Mouse (Mus musculus) thymus, postnatal 25 days (tissue): ENCODE measurements at regions not wholly inside any gene's neighbourhood (a gene's known extent, or its start where the extent isn't known, plus 50 kb on each side); places are given as distances from the start of the nearest gene placed in this dataset.
"Not testable (repeated sequence)": the region's sequence is repeated elsewhere in the genome, so short reads cannot be mapped to it uniquely, and the experiment has no call there.

Source experiments
- DNase-seq: peaks from one replicate; pipeline ENCODE4 v3.0.0; 2022

DNA sequence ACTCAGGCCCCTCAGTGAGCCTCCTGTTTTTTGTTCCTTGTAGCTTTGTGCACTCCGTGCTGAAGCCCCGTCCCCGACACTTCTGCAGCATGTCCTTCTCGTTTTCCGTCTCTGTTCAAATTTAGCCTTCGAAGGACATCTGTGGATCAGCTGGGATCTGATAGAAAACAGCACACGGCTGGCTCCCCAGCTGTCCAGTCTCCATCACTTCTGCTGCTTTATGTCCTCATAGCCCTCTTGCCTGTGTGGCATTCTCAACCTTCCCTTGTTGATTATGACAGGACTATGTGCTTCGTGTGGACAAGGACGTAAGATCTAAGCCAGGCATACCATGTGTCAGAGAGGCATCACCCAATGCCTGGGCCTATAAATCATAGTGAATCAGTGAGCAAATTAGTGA lies 247.1 kb upstream of the Myo3a start:
- no peak for DNase-seq

DNA sequence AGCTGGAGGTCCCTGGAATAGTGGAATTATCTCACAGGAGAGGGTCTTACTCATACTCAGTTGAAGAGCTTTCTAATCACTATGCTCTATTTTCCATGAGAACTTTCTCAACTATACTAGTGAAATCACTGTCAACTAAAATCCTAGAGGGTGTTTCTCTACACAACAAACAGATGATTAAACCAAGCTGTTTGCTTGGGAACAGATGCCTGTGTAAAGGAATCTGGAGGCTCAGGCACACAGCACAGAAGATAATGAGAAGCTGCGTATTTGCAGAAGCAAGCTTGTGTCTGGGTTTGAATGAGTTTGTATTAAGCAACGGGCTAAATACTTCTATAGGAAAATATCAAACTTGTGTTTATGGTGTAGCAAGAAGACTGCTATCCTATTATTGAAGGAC lies 202.9 kb upstream of the Myo3a start:
- DNase-seq, result no peak

DNA sequence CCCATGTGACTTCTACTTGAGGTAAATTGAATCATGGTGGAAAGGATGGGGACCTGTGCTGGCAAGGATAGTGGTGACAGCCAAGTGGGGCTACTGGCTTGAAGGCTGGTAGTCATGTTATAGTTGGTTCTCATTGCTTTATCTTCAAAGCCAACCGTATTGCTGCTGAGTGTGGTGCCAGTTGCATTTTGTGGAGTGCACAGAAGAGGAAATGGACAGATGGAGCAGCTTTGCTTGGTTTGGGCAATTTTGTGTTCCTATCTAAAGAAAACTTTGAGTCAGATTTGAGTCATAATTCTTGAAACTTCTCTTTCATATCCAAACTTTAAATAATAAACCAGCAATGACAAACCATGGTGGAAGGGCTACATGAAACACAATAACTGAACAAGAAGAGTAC lies 200.5 kb upstream of the Myo3a start:
- DNase-seq, result no peak

DNA sequence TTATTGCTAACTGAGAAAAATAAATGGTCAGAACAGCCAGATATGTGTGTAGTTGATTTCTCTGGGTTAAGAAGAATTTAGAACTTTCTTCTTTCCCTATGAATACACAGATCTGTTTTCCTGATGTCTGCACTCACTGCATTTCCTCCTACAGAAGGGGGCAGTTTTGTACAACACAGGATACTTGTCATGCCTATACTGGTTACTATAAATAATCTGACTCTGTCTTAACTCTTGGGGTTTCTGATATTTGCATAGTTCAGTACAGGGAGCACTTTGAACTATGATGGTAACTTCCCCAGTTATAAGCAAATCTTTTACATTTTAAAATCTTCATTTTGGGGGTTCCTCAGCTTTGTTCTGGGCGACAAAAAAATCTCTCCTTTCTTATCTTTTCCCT lies 198.7 kb upstream of the Myo3a start:
- no peak for DNase-seq

DNA sequence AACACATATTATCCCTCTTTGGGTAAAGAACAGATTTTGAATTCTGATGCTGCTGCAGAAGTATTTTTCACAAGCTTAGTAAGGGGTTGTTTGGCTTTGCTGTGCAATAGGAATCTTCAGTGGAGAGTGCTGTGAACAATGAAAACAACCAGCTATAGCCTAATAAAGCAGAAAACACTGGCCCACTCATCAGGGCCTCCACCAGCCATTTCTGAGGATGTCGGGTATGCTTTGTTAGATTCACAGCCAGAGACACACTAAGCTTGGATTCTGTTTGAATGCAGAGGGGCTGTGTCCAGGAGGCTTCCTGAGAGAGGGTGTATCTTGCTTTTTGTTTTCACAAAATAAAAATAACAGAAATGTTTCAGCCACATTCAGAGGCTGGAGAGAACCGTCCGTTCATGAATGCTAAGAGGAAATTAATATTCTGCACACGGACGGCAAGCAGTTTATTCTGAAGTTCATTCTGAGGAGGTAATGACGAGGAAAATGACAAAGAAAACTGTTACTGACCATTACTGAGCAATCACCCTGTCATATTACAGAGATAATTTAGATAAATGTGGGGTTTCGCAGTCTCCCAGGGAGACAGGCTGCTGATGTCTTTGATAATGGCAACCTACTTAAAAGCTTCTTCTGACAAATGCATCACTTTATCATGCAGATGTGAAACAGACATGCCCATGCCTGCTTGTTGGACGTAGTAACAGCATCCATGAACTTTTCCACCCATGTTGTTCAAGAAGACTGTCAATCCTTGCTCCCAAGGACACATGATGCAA lies 198.1 kb upstream of the Myo3a start:
- DNase-seq, result no peak

DNA sequence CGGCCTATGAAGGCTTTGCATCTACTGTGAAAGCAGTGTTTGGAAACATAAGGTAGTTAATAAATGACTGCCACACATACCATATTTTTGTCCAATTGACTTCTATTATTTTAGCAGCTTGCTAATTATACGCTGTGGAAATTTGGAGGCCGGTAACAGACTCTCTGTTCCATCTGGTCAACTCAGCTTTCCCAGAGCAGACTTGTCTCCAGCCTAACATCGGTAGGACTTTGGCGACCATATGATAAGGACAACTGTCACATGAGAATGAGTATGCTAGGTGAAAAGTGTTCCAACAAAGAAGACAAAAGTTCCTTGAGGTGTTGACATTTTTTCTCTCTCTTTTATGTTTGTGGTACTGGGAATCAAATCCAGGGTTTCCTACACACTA lies 197.5 kb upstream of the Myo3a start:
- no peak for DNase-seq

DNA sequence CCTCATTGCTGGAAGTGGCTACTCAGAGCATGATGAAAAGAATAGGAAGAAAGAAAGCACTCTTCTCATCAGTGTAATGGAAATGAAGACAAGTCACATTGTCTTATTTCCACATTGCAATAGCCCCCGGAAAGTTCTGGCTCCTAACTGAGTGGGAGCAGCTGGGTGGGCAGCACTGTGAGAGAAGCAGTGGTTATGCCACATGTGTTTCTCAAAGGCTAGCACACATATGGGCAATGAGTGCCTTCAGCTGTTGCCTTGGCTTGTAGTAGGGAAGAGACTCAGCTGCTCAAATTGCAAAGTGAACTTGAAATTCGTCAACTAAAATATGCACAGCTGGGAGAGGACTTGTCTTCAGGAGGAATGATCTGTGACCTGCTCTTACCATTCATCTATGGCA lies 190.5 kb upstream of the Myo3a start:
- no peak for DNase-seq

DNA sequence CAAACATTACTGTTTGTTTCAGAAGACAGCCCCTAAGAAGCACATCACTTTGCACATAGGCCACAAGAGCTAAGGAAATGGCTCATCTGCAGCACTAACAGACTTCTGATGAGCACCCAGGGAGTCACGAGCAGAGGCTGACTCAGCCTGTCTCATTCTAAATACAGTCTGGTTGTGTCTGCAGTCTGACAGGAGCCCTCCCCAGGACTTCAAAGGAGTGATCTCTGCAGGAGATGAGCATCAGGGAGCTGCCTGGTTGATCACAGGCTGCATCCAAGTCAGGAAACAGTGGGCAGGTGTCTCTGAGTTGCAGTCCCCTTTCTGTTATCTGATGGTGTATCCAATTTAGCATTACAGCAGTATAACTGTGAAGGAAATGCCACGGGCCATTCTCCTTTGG lies 188.5 kb upstream of the Myo3a start:
- DNase-seq, result no peak

DNA sequence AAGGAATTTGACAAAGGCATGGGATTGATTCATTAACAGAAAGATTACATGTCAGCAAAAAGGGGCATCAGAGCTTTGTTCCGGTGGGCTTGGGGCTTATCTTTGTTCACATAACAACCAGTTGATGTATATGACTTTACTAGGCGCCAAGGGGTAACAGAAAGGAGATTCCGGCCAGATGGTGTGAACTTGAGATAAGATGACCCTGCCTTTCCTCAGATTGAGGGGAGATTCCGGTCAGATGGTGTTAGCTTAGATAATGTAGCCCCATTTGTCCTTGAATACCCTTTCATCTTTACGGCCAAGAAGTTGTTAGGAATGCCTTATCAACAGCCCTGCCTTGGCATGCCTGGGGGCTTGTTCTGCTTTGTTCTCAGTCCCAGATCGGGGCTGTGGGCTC lies 183.4 kb upstream of the Myo3a start:
- DNase-seq, result not testable (repeated sequence)

DNA sequence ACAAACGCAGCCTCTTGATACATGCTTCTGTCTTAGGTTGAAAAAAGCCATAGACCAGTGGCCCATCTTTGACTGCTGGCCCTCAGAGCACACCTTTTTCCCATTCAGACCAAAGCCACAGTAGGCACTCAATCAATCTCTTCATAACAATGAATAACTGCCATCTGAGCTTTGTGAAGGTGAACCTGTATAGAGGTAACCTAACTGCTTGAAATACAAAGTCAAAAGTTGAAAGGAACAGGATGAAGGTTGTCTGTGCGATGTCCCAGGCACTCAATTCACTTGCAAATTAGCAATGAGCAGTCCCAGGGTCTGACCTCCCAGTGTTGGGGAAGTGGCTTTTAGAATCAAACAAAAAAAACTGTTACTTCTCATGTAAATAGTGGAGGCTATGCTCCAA lies 182.4 kb upstream of the Myo3a start:
- DNase-seq, result no peak

DNA sequence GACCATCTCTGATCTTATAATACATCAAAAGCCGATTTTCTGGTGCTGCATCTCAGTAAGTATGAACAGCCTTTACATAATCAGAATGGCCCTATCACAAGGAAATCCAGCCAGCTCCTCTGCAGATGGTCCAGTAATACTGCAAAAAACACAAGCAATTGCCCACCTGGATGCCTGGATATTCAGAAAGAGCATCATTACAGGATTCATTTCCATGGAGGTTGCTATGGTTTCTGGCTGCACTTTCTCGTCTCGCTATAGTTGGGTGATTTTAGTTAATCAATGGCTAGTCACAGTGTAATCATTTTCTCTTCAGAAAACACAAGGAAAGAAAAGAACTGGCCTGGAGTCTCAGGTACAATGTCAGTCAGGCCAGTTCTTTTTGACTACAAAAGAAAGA lies 179.8 kb upstream of the Myo3a start:
- no peak for DNase-seq

DNA sequence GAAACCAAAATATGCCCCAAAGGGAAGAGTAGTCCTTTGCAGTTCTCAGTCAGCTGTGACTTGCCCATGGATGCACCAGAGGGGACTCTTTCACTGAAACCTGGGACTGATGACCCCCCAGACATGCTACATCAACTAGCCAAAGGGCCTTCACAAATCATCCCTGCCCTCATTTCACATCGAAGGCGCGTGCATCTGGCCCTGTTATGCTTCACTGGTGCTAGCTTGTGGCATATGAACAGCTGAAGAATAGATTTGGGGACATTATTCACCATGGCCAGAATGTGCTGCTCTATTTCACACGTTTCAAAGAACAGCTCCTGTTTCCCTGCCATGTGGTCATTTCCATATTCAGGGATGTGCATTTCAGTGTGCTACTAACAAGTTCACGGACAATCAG lies 160.8 kb upstream of the Myo3a start:
- no peak for DNase-seq

DNA sequence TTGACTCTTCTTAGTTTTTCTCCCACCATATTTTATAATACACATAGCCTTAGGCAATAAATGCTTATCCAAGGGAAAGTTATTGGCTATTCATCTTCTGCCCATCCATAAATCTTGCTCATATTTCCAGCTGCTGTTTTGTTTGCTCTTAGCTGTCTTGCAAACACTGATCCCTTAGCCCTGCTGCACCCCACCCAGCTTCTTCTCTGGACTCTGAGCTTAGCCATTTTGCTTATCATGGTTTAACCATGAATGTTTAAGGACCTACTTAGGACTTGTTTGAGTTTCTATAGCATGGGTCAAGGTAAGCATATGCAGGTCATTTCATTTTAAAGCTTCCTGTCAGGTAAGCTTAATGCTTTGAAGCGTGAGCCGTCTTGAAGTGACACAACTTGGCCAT lies 130.5 kb upstream of the Myo3a start:
- DNase-seq, result no peak

DNA sequence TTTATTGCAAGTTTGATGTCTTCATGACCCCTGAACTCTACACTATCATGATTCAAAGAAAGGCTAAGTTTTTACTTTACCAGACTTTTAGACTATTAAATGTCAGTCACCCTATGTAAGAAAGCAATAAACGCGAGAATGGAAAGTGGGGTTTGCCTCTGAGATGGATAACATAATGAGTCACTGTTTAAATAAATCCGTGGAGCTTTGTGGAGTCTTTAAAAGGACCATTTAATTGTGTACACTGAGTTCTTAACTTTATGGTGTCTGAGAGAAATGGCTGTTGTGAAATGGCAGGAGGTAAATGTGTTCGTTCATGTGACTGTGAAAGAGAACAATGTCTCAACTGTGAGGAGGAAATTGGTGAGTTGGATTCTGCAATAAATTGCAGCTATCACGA lies 122.2 kb upstream of the Myo3a start:
- DNase-seq, result no peak

DNA sequence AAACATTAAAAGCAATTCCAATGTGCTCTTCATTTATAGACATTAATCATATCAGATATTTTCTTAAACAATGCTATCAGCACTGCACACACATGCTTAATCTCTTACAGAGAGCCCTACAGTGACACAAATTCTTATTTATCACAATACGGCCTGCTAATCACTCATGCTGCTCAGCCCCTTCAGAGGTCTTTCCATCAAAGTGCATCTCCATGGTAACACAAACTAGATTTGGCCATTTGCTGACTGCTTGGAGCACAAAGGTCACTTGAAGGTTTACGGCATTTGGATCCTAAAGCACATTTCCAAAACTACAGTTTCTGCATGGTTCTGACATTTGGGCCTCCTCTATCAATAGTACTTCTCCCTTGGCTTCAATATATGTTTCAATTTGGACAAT lies 77.6 kb upstream of the Myo3a start:
- no peak for DNase-seq

DNA sequence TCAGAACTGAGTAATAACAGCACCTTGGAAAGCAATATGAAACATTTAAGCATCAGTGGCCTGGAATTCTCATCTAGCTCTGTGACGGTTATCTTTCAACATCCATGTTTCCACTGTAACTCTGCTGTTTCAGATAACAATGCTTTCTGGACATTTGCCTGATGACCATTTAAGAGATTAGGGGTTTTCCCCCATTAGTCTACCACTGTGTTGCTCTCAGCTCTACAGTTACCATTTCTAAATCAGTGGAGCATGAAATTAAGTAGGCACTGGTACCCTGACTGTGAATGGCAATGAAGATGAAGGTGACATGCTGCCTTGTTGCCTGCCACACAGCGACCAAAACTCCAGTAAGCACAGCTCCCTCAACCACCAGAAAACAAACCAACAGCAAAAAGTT lies 70.7 kb upstream of the Myo3a start:
- DNase-seq, result no peak

DNA sequence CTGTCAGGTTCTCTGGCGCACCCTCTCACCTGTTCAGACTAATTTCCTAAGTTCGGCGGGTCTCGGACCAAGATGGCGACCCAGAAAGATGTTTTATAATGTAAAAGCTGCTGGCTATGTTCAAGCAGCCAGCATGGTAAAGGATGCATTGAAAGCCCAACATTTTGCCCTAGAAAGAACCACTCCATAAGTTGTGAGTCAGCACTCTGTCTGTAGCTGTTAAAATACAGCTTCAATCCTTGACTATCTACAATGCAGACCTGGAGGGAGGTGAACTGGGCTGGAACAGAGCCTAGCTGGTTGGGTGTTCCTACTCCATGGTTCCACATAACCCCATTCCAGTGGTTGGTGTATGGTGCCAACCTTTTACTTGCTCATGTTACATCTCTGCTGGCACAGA lies 61.9 kb upstream of the Myo3a start:
- DNase-seq, result no peak

DNA sequence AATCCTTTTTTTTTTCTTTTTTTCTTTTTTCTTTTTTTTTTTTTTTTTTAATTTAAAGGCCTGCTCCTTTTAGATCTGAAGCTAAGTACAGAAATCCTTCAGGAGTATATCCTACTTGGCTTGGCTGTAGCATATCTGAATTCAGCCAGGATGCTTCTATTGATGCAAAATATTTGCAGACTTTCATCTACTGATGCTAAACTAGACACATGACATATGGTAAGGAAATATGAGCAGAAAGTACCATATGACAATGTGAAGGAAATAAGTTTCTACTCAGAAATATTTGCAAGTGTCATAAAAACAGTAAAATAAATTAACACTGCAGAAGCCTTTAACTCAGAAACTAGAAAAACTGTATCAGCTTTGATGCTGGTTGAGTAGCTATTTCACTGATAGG lies 61.4 kb upstream of the Myo3a start:
- no peak for DNase-seq
